Mouse (Mus musculus): ENCODE data around the gene Cfap61.

- no peak for TF ChIP-seq CTCF (IDR thresholded peaks at IDR 0.05; ENCODE audit: low read depth, low read length)
- no peak for TF ChIP-seq POLR2AphosphoS5 (IDR thresholded peaks at IDR 0.05; ENCODE audit: insufficient replicate concordance, low read depth, low read length)
- TF ChIP-seq GATA1 (IDR thresholded peaks at IDR 0.05; ENCODE audit: borderline replicate concordance, low read length), result no peak
- TF ChIP-seq TAL1 (conservative IDR thresholded peaks at IDR 0.05; ENCODE audit: low read depth, low read length), result no peak
Observed at GRCm38 (mm10) chr2:146244049-146244448, 309.5 kb downstream of the Cfap61 start.
